Mouse (Mus musculus): ENCODE measurements around the gene Vangl1.
"Not testable (repeated sequence)": the region's sequence is repeated elsewhere in the genome, so short reads cannot be mapped to it uniquely, and the experiment has no call there.

Vangl1 gene

DNA sequence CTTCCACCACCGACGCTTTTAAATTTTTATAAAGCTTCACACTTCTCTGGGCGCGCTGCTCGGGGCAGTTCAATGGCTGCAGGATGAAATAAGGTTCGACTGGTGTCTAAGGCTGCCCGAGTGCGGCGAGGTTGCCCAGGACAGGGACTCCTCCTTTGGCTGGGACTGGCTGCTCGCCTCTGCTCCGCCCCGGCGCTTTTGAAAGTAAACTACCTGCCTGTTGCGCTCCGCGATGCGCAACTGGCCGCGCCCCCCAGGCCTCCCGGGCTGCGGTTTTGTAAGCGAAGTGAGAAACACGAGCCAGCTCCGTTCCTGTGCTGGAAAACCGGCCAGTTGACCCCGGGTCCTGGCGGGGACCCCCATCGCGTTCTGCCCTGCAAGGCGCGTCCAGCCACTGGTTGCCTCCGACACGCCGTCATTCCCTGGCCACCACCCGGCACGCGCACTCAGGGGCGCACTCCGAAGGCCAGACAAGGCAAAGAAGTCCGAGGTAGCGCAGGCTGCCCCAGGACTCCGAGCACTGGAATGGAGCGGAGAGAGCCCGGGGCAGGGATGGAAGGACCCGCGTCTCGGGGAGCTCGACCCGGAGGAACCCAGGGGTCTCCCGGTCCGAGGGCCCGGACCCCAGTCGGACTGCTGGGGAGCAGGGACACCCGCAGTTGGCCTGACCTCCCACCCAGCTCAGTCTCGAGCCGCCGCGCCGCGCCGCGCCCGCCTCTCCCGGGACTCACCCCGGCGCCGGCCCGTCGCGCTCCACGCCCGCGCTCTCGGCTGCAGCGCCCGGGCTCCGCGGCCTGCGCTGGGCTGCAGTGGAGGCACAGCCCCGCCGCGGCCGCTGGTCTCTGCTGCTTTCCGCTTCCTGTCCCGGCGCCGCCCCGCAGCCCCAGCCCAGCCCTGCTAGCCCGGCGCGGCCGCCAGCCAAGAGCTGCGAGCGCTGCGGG, at the start of gene Vangl1:
Gene Vangl1 (minus strand): TSS at position 913 of the 941 bp plus-strand sequence.
- in situ Hi-C loops (cut with MboI; ENCODE audit: unreplicated experiment in 2 of 2): no loop called here

DNA sequence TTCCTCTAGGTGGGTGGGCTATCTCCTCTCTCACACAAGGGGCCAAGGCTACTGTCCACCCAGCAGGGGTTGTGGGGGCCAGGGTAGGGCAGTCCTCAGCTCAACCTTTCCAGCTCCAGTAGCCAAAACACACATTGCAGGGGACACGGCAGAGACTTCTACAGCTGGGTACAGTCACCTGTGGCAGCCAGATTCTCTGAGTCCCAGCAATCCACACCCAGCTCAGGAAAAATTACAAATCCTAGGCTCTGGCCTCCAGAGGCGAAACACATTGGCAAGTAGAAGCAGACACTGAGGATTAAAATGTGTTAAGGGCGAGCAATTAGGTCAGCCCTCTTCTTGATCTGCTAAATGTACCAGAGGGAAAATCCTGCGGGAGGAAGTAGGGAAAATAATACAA, 49.1 kb upstream of the Vangl1 start:
- in situ Hi-C loops (cut with MboI; ENCODE audit: unreplicated experiment in 2 of 2): no loop called here

DNA sequence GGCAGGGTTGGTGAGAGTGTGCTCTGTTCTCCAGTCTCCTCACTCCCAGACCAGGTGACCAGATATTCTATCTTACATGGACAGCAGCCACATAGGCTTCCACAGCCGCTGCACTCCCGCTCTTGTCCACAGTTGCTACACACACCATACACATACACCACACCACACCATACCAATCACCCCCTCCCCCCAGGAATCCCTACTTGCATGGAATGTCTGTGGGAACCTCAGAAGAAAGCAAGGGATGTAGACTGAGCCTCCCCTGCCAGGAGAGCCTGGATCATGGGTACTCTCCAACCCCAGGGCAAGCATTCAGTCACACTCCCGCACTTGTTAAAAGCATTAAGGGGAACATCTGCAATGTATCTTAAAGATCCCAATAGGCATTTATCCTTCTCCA, 48.4 kb upstream of the Vangl1 start:
- in situ Hi-C loops (cut with MboI; ENCODE audit: unreplicated experiment in 2 of 2): no loop called here

GRCm38 (mm10) chr3:102250873-102251272, 46.4 kb upstream of the Vangl1 start:
- in situ Hi-C loops (cut with MboI; ENCODE audit: unreplicated experiment in 2 of 2): no loop called here

DNA sequence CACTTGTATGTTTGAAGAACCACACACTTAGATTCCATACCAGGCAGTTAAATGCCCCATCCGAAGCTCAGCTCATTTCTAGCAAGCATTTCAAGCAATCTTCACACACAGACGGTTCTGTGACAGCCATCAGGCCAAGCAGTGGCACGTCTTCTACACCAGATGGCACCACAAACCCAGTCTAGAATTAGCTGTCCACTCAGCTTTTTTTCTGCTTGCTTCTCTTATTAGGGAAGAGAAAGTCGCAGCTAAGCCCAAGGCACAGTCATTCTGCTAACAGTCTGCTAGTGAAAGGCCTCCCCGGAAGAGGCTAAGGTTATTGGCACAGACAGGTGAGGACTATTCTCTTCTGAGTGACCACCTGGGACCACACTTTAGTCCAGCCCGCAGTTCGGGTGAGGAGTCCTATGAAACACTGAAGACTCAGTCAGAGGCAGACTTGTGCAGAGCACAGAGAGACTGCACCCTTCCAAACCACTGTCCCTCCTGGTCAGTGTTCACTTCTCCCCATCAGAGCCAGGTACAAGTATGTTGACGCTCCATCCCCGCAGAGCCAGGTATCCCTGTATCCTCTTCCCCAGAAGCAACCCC, 45.0 kb upstream of the Vangl1 start:
- in situ Hi-C loops (cut with MboI; ENCODE audit: unreplicated experiment in 2 of 2): no loop called here

- in situ Hi-C loops (cut with MboI; ENCODE audit: unreplicated experiment in 2 of 2): no loop called here
Measured at GRCm38 (mm10) chr3:102244601-102245000, 40.1 kb upstream of the Vangl1 start.

DNA sequence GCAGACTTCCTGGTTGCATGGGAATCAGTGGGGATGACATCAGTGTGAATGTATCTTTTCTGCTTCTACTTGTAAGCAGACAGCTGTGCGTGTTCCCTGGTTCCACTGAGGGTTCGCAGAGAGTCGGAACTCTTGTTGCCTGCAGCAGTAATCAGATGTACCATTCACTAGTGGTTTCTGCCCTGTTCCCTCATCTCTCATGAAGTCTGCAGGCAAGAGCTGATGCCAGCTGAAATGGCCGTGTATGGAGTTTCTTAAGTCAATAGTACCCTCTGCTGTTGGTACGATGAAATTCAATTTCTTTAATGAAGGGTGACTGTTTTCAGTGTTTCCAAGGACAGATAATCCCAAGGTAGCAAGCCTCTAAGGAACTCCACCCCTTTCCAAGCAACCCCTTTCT, 38.4 kb upstream of the Vangl1 start:
- in situ Hi-C loops (cut with MboI; ENCODE audit: unreplicated experiment in 2 of 2): no loop called here

DNA sequence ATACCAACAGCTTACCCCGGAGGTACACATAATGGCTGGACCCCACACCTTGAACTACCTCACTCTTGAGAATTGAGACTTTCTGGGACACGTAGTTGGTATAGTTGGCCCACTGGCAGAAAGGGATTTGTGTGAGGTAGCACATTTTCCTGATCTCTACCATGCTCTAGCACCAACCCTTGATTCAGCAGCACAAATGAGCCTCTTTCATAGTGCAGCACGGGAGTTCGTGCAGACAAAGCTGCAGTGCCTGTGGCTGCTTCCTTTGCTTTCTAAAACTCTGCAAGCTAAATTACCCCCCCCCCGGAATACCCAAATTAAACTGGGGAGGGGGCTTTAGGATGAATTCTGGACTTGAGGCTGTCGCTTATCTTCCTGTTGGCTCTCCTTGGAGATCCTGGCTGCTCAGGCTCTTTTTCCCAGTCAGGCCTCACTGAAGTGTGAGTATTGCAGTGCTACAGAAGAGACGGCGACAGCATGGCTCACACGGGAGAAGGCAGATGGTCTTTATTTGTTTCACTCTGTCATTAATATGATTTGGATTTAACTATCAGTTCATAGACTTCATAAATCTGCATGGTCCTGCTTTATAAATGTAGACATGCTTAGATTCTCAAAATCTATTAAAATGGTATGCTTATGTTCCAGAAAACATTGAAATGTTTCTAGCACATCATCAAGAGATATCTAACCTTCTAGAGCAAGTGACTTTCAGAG, 27.1 kb upstream of the Vangl1 start:
- in situ Hi-C loops (cut with MboI; ENCODE audit: unreplicated experiment in 2 of 2): no loop called here

DNA sequence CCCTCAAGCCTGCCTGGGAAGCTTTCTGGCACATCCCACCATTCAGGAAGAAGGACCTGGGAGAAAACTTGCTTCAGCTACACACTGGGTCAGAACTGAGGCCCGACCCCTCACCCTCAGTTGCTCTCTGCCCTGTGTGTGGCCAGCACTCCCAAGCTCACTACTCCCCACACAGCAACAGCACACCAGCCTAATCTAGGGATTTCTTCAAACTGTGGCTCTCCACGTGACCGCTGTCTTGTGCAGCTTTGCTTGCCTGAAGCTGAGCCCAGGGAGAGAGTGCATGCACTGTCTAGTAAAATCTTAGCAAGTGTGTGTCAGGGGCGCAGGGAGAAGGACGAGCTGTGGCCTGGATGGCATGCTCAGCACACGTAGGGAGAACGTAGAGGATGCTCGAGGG, 18.3 kb upstream of the Vangl1 start:
- in situ Hi-C loops (cut with MboI; ENCODE audit: unreplicated experiment in 2 of 2): no loop called here

GRCm38 (mm10) chr3:102218301-102218700, 13.8 kb upstream of the Vangl1 start:
- in situ Hi-C loops (cut with MboI; ENCODE audit: unreplicated experiment in 2 of 2): no loop called here

GRCm38 (mm10) chr3:102214736-102215135, 10.2 kb upstream of the Vangl1 start:
- in situ Hi-C loops (cut with MboI; ENCODE audit: unreplicated experiment in 2 of 2): no loop called here

DNA sequence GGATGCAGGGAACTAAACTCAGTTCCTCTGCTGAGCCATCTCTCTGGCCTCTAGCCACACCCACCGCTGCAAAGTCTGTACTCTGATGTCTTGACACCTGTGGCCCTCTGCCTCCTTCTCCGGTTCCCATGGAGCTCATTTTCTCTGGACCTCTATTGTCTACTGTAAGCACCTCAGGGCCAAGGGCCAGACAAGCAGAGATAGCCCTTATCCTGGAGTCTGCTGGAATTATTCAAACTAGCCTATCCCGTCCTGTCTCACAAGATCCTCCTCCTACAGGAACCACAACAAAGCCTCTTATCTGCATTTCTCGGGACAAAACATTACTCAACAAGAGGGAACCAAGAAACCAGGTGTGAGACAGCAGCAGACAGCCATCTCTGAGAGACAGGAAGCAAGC, 9.8 kb upstream of the Vangl1 start:
- in situ Hi-C loops (cut with MboI; ENCODE audit: unreplicated experiment in 2 of 2): no loop called here

DNA sequence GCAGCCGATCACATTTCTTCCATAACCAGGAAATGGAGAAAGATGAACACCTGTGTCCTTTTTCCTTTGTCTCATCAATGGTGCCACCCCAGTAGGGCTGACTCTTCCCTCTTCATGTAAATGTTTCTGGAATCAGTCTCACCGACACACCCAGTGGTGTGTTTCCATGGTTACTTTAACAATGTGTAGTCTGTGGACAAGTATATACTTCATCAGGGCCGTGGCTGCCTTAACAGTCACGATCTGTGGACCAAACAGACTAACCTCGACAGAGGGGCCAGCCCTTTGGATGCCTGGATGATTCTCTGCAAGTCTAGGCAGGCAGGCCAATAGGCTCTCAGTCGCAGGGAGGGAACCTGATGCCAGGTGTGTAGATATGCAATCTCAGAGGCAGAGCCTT, 8.4 kb upstream of the Vangl1 start:
- in situ Hi-C loops (cut with MboI; ENCODE audit: unreplicated experiment in 2 of 2): no loop called here

- in situ Hi-C loops (cut with MboI; ENCODE audit: unreplicated experiment in 2 of 2): no loop called here
Measured at GRCm38 (mm10) chr3:102212336-102212735, 7.8 kb upstream of the Vangl1 start.

- in situ Hi-C loops (cut with MboI; ENCODE audit: unreplicated experiment in 2 of 2): no loop called here
Measured at GRCm38 (mm10) chr3:102211340-102211739, 6.8 kb upstream of the Vangl1 start.

- in situ Hi-C loops (cut with MboI; ENCODE audit: unreplicated experiment in 2 of 2): no loop called here
Measured at GRCm38 (mm10) chr3:102210775-102211174, 6.3 kb upstream of the Vangl1 start.

- in situ Hi-C loops (cut with MboI; ENCODE audit: unreplicated experiment in 2 of 2): no loop called here
Measured at GRCm38 (mm10) chr3:102208861-102209260, 4.4 kb upstream of the Vangl1 start.

GRCm38 (mm10) chr3:102205458-102205830, 951 bp upstream of the Vangl1 start:
- in situ Hi-C loops (cut with MboI; ENCODE audit: unreplicated experiment in 2 of 2): no loop called here

DNA sequence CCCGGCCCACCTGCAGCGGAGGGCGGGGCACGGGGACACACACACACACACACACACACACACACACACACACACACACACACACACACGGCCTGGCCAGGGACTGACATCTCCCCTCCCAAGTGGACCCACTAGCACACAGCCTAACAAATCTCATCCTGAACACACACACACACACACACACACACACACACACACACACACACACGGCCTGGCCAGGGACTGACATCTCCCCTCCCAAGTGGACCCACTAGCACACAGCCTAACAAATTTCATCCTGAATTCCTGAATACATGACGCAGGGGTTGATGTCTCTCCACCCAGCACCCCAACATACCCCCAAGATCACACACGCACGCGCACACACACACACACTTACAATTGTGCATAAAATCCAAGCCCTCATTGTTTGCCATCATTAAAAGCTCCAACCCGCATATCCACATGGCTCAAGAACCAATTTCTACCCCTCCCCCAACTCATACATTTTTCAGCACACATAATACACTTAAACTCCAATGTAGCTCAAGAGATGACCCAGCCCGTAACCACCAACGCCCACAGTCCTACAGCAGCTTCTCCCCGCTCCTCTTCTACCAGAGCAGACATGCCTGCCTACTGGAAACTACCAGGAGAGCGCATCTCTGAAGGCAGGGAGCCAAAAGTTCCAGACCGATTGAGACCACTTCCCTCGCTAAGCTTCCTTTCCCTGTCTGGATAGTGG, 403 bp upstream of the Vangl1 start:
- in situ Hi-C loops (cut with MboI; ENCODE audit: unreplicated experiment in 2 of 2): not testable (repeated sequence)

DNA sequence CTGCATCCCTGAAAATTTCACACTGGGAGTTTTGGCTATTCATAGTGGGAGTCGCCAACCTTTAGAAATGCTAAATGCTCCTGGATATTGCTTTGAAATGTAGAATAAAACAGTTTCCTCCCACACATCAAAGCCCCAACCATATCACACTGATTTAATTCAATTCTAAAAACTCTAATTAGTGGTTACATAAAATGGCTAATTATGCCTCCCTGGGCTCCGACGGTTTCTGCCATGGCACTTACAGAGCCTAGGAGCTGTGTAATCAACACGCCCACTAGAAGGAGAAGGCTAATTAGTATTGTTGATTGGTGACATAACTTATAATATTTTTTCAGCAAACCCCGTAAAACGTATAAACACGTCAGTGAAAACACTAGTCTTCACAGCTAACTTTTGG, 1.4 kb downstream of the Vangl1 start:
- in situ Hi-C loops (cut with MboI; ENCODE audit: unreplicated experiment in 2 of 2): no loop called here

GRCm38 (mm10) chr3:102199991-102200390, 4.5 kb downstream of the Vangl1 start:
- in situ Hi-C loops (cut with MboI; ENCODE audit: unreplicated experiment in 2 of 2): no loop called here

Measured in v-Abl transformed pro-B cells (cell line).